Mouse (Mus musculus) spleen, embryonic (tissue): Measurements from ENCODE around the gene Ocel1.
"Not testable (repeated sequence)": the region's sequence is repeated elsewhere in the genome, so short reads cannot be mapped to it uniquely, and the experiment has no call there.

Source experiments
- CTCF ChIA-PET: fragments of 350-600 bp; sonication (Branson Sonifier 250); formaldehyde crosslinking; loops from one replicate; lab custom pipeline; 2022; lab: Charles Lee

Gene Ocel1

GRCm38 (mm10) chr8:71371236-71371848 is at the start of gene Ocel1:
Gene Ocel1 (plus strand): TSS chr8:71371298.
- CTCF ChIA-PET, result interaction anchor here (0.5 to 0.7 kb wide), 3 partner anchors 23 to 671 kb away, joined by 3 to 10 read pairs (median 4); no protein-coding TSS in a partner anchor

GRCm38 (mm10) chr8:71322939-71323338 is 48.2 kb upstream of the Ocel1 start:
- CTCF ChIA-PET, result interaction anchor here (0.7 kb wide), 1 partner anchor 38 kb away, joined by 4 read pairs; no protein-coding TSS in a partner anchor

- CTCF ChIA-PET, result interaction anchor here (0.7 to 0.8 kb wide), 2 partner anchors 25 to 147 kb away, joined by 3 read pairs; no protein-coding TSS in a partner anchor
These were observed 46.2 kb upstream of the Ocel1 start for GRCm38 (mm10) chr8:71324848-71325247.

GRCm38 (mm10) chr8:71337834-71338233 is 33.3 kb upstream of the Ocel1 start:
- CTCF ChIA-PET, result not testable (repeated sequence)

- CTCF ChIA-PET, result no interaction called here
These were observed 30.5 kb upstream of the Ocel1 start for GRCm38 (mm10) chr8:71340625-71341024.

- CTCF ChIA-PET, result no interaction called here
These were observed 24.5 kb upstream of the Ocel1 start for GRCm38 (mm10) chr8:71346581-71346980.

GRCm38 (mm10) chr8:71351117-71351516 is 20.0 kb upstream of the Ocel1 start:
- CTCF ChIA-PET, result interaction anchor here (0.5 kb wide), 1 partner anchor 16 kb away, joined by 5 read pairs; no protein-coding TSS in a partner anchor

GRCm38 (mm10) chr8:71351520-71351919 is 19.6 kb upstream of the Ocel1 start:
- CTCF ChIA-PET, result no interaction called here

GRCm38 (mm10) chr8:71358026-71358425 is 13.1 kb upstream of the Ocel1 start:
- CTCF ChIA-PET, result no interaction called here

GRCm38 (mm10) chr8:71366771-71367528 is 4.1 kb upstream of the Ocel1 start, which contains the start of gene Use1:
Gene Use1 (plus strand): TSS chr8:71366848.
- CTCF ChIA-PET, result no interaction called here

GRCm38 (mm10) chr8:71367529-71368176 is 3.4 kb upstream of the Ocel1 start:
- CTCF ChIA-PET, result no interaction called here

- CTCF ChIA-PET, result interaction anchor here (0.5 kb wide), 1 partner anchor 26 kb away, joined by 4 read pairs; no protein-coding TSS in a partner anchor
These were observed 2.7 kb upstream of the Ocel1 start for GRCm38 (mm10) chr8:71368366-71368765.

- CTCF ChIA-PET, result no interaction called here
These were observed 1.9 kb upstream of the Ocel1 start for GRCm38 (mm10) chr8:71369040-71369718.

- CTCF ChIA-PET, result interaction anchor here (0.7 kb wide), 2 partner anchors 22 to 671 kb away, joined by 3 to 4 read pairs; no protein-coding TSS in a partner anchor
These were observed 325 bp upstream of the Ocel1 start for GRCm38 (mm10) chr8:71370711-71371235.

- CTCF ChIA-PET, result interaction anchor here (0.6 kb wide), 1 partner anchor 156 kb away, joined by 3 read pairs; no protein-coding TSS in a partner anchor
These were observed 1.3 kb downstream of the Ocel1 start for GRCm38 (mm10) chr8:71372427-71372826.

- CTCF ChIA-PET, result interaction anchor here (0.6 to 0.8 kb wide), 2 partner anchors 9 to 26 kb away, joined by 3 to 4 read pairs; partner anchors contain the start of gene Nr2f6
These were observed 1.9 kb downstream of the Ocel1 start for GRCm38 (mm10) chr8:71373000-71373399.

- CTCF ChIA-PET, result no interaction called here
These were observed 3.6 kb downstream of the Ocel1 start for GRCm38 (mm10) chr8:71374616-71375206.

GRCm38 (mm10) chr8:71375581-71376422 is 4.7 kb downstream of the Ocel1 start:
- CTCF ChIA-PET, result no interaction called here

GRCm38 (mm10) chr8:71376423-71377030 is 5.4 kb downstream of the Ocel1 start:
- CTCF ChIA-PET, result interaction anchor here (0.8 kb wide), 1 partner anchor 658 kb away, joined by 3 read pairs; the partner anchor contains the start of gene Gm3336
